Mouse (Mus musculus) midbrain, embryonic 11.5 days (tissue): Measurements from ENCODE around the gene Cnot10. TPM values are rescaled to one million over a fixed set of nuclear protein-coding genes. Genes with fewer than 3 reads are reported as not detected.

Experiments used
- ATAC-seq: fragments of 200-750 bp; cut with Nextera tagmentation; 2 replicates; pipeline ENCODE4 v1.8.0; 2017; ENCODE audit warnings: moderate TSS enrichment, moderate library complexity; ENCODE audit not compliant: low FRiP score
- DNase-seq: peaks from one replicate; pipeline ENCODE4 v3.0.0; 2015; ENCODE audit warnings: low spot score; ENCODE audit errors: missing footprints
- H3K27ac ChIP-seq: fragments of 300-500 bp; sonication (generic); 2 replicates; pipeline ENCODE4 v1.5.1; 2014; ENCODE audit warnings: low read depth, low read length
- H3K27me3 ChIP-seq: fragments of 300-500 bp; sonication (generic); 2 replicates; pipeline ENCODE4 v1.6.1; 2014; ENCODE audit warnings: mild to moderate bottlenecking, low read length, moderate library complexity, mixed read lengths; ENCODE audit not compliant: control insufficient read depth, insufficient read depth
- H3K36me3 ChIP-seq: fragments of 300-500 bp; sonication (generic); 2 replicates; pipeline ENCODE4 v1.6.1; 2014; ENCODE audit warnings: mild to moderate bottlenecking, low read length, moderate library complexity, mixed read lengths; ENCODE audit not compliant: control insufficient read depth, insufficient read depth
- H3K4me1 ChIP-seq: fragments of 300-500 bp; sonication (generic); 2 replicates; pipeline ENCODE4 v1.6.1; 2014; ENCODE audit warnings: low read length; ENCODE audit not compliant: control insufficient read depth, insufficient read depth
- H3K4me2 ChIP-seq: fragments of 300-500 bp; sonication (generic); 2 replicates; pipeline ENCODE4 v1.6.1; 2014; ENCODE audit warnings: mild to moderate bottlenecking, moderate library complexity
- H3K4me3 ChIP-seq: fragments of 300-500 bp; sonication (generic); 2 replicates; pipeline ENCODE4 v1.5.1; 2014; ENCODE audit warnings: low read depth, low read length
- H3K9ac ChIP-seq: fragments of 300-500 bp; sonication (generic); 2 replicates; pipeline ENCODE4 v1.6.1; 2014; ENCODE audit warnings: low read length
- H3K9me3 ChIP-seq: fragments of 300-500 bp; sonication (generic); 2 replicates; pipeline ENCODE4 v1.6.1; 2016; ENCODE audit warnings: low read length; ENCODE audit not compliant: control insufficient read depth
- WGBS: fragments of 180-500 bp; shearing (Covaris S2); extraction: QIAGEN DNeasy Blood & Tissue Kit; methylation state at CpG from one replicate; pipeline ENCODE4 v1.1.7; 2014; 5-methylcytosine and 5-hydroxymethylcytosine counted together
- polyA plus RNA-seq: library from polyadenylated mRNA; unstranded; fragments of >200 nt; fragmentation: Nextera tagmentation; extraction: Ambion mirVana; gene quantifications from 2 replicates; pipeline ENCODE4 v1.2.1, GENCODE M21; 2014

The Cnot10 gene
- polyA plus RNA-seq, 1 experiment from 2014 or later, result 67.4 TPM

GRCm38 (mm10) chr9:114673626-114674025 is 33.6 kb upstream of the Cnot10 start:
- H3K4me3 ChIP-seq, result no peak overlapping the region
- H3K4me1 ChIP-seq, result peaks cover 8% of the 10 kb centered on the region
- H3K9ac ChIP-seq, result no peak overlapping the region
- H3K36me3 ChIP-seq, result no peaks in the 10 kb centered on the region
- DNase-seq, result no peak
- no peak for ATAC-seq
- WGBS, result 58% methylated on average over 2 of the region's 2 CpGs
- H3K4me2 ChIP-seq, result no peak overlapping the region; the same call in 1 of the 2 replicates
- H3K27me3 ChIP-seq, result no peaks in the 10 kb centered on the region
- H3K9me3 ChIP-seq, result no peaks in the 10 kb centered on the region
- H3K27ac ChIP-seq, result no peak overlapping the region

- H3K9ac ChIP-seq, result peak overlapping the region; percentile 57
- peak overlapping the region; percentile 23 for H3K4me3 ChIP-seq
- H3K9me3 ChIP-seq, result no peaks in the 10 kb centered on the region
- peak; percentile 93 for DNase-seq
- WGBS, result 5% methylated on average over 23 of the region's 24 CpGs
- ATAC-seq, result peak; percentile 86
- H3K4me1 ChIP-seq, result peaks cover 8% of the 10 kb centered on the region
- H3K27ac ChIP-seq, result peak overlapping the region; percentile 51
- no peaks in the 10 kb centered on the region for H3K27me3 ChIP-seq
- H3K36me3 ChIP-seq, result no peaks in the 10 kb centered on the region
- H3K4me2 ChIP-seq, result peak overlapping the region; percentile 53
Measured at GRCm38 (mm10) chr9:114672703-114673561, 32.9 kb upstream of the Cnot10 start.

- H3K36me3 ChIP-seq, result no peaks in the 10 kb centered on the region
- no peak overlapping the region for H3K4me3 ChIP-seq
- no peak overlapping the region for H3K9ac ChIP-seq
- no peaks in the 10 kb centered on the region for H3K27me3 ChIP-seq
- H3K9me3 ChIP-seq, result no peaks in the 10 kb centered on the region
- 53% methylated on average over 1 of the region's 1 CpGs for WGBS
- H3K27ac ChIP-seq, result no peak overlapping the region
- ATAC-seq (no peak), DNase-seq (peak; percentile 75)
- peaks cover 8% of the 10 kb centered on the region for H3K4me1 ChIP-seq
- no peak overlapping the region for H3K4me2 ChIP-seq
Measured at GRCm38 (mm10) chr9:114671946-114672345, 32.0 kb upstream of the Cnot10 start.

- Histone ChIP-seq H3K9me3 (no peaks in the 10 kb centered on the region), H3K4me3 (no peak overlapping the region), H3K9ac (no peak overlapping the region), H3K36me3 (no peaks in the 10 kb centered on the region), H3K4me1 (peaks cover 8% of the 10 kb centered on the region), H3K27me3 (no peaks in the 10 kb centered on the region), H3K27ac (no peak overlapping the region), H3K4me2 (no peak overlapping the region)
- ATAC-seq (no peak), DNase-seq (no peak)
- 88% methylated on average over 4 of the region's 5 CpGs for WGBS
Measured at GRCm38 (mm10) chr9:114669011-114669410, 29.0 kb upstream of the Cnot10 start.

DNA sequence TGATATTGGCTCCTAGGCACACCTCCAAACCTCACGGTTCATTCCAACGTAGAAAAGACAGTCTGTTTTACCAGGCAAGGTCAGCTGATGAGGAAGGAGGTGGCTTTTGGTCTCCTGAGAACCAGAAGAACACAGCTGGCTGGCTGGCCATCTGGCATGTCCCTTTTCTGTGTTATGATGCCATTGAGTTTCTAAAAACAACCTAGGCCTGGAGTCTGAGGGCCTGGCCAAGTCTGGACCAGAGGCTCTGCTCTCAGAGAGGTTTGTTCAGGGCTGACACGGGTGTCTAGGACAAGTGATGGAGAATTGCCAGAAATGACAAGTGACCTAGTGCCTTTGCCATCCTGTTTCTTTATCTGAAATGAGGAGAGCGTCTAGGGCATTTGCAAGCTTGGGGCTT is 28.1 kb upstream of the Cnot10 start:
- Histone ChIP-seq H3K9ac (no peak overlapping the region), H3K4me3 (no peak overlapping the region), H3K4me2 (no peak overlapping the region), H3K27ac (no peak overlapping the region), H3K36me3 (no peaks in the 10 kb centered on the region), H3K9me3 (no peaks in the 10 kb centered on the region), H3K4me1 (peaks cover 5% of the 10 kb centered on the region), H3K27me3 (no peaks in the 10 kb centered on the region)
- 88% methylated on average over 4 of the region's 4 CpGs for WGBS
- peak; percentile 39 for DNase-seq
- no peak for ATAC-seq

- Histone ChIP-seq H3K27me3 (no peaks in the 10 kb centered on the region), H3K9me3 (no peaks in the 10 kb centered on the region), H3K36me3 (no peaks in the 10 kb centered on the region), H3K27ac (no peak overlapping the region), H3K4me3 (no peak overlapping the region), H3K4me2 (no peak overlapping the region), H3K4me1 (no peaks in the 10 kb centered on the region; the same call in 1 of the 2 replicates), H3K9ac (no peak overlapping the region)
- ATAC-seq (no peak), DNase-seq (no peak)
- 82% methylated on average over 10 of the region's 10 CpGs for WGBS
Measured at GRCm38 (mm10) chr9:114666858-114667257, 26.9 kb upstream of the Cnot10 start.

GRCm38 (mm10) chr9:114663782-114664181 is 23.8 kb upstream of the Cnot10 start:
- WGBS, result 89% methylated on average over 11 of the region's 11 CpGs
- Histone ChIP-seq H3K4me1 (peaks cover 7% of the 10 kb centered on the region), H3K27me3 (no peaks in the 10 kb centered on the region), H3K9me3 (no peaks in the 10 kb centered on the region), H3K4me2 (no peak overlapping the region), H3K27ac (no peak overlapping the region), H3K4me3 (no peak overlapping the region), H3K36me3 (no peaks in the 10 kb centered on the region), H3K9ac (no peak overlapping the region)
- no peak for DNase-seq
- ATAC-seq, result no peak

DNA sequence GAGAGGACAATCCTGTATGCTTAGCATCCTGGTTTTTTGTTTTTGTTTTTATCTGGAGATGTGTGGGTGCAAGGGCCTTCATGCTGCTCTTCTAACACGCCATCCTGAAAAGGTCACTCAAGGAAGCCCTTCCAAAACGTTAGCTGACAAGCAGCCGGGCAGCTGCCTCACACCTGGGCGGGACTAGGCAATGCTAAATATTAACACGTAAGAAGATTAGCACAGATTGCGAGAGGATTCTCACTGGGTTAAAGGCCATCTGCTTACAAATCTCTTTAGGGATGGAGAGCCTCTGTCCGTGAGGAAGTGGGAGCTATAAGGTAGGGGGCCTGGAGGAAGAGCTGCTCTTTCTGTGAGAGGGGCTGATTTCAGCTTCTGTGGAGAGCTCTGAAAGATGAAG is 22.0 kb upstream of the Cnot10 start:
- Histone ChIP-seq H3K4me3 (no peak overlapping the region), H3K9me3 (no peaks in the 10 kb centered on the region), H3K4me1 (peaks cover 7% of the 10 kb centered on the region), H3K9ac (no peak overlapping the region), H3K36me3 (no peaks in the 10 kb centered on the region), H3K27me3 (no peaks in the 10 kb centered on the region), H3K27ac (no peak overlapping the region), H3K4me2 (no peak overlapping the region)
- no peak for DNase-seq
- no peak for ATAC-seq
- 36% methylated on average over 7 of the region's 7 CpGs for WGBS

DNA sequence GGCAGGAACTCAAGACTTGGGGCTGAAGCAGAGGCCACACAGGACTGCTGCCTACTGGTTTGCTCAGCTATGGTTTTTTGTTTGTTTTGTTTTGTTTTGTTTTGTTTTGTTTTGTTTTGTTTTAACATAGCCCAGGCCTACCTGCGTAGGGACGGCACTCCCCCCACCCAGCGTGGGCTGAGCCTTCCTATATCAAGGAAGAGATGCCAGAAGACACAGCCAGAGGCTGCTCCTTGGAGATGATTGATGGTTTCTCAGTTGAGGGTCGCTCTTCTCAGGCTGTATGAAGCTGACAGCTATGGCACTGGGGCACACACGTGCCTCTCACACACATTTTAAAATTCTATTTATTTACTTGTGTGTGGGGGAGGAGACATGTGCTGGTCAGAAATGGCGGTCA is 21.0 kb upstream of the Cnot10 start:
- Histone ChIP-seq H3K27ac (no peak overlapping the region), H3K4me2 (no peak overlapping the region), H3K4me3 (no peak overlapping the region), H3K36me3 (no peaks in the 10 kb centered on the region), H3K4me1 (peaks cover 7% of the 10 kb centered on the region), H3K9ac (no peak overlapping the region), H3K27me3 (no peaks in the 10 kb centered on the region), H3K9me3 (no peaks in the 10 kb centered on the region)
- DNase-seq (no peak), ATAC-seq (no peak)
- 68% methylated on average over 6 of the region's 6 CpGs for WGBS
